Mouse (Mus musculus) kidney, adult 2 months (tissue): Measurements from ENCODE around the gene Sptssa.

Experiments
- CTCF ChIP-seq: fragments of 200-500 bp; conservative IDR thresholded peaks from 2 replicates; pipeline ENCODE4 v1.5.1; 2011; ENCODE audit warnings: low read depth, mild to moderate bottlenecking, control low read depth, low read length, moderate library complexity, mixed read lengths; ENCODE audit not compliant: insufficient read depth, insufficient read length
- POLR2A ChIP-seq: fragments of 200-500 bp; IDR thresholded peaks from one replicate; pipeline ENCODE4 v1.6.1; 2011; ENCODE audit warnings: low read depth, low read length, control low read depth

DNA sequence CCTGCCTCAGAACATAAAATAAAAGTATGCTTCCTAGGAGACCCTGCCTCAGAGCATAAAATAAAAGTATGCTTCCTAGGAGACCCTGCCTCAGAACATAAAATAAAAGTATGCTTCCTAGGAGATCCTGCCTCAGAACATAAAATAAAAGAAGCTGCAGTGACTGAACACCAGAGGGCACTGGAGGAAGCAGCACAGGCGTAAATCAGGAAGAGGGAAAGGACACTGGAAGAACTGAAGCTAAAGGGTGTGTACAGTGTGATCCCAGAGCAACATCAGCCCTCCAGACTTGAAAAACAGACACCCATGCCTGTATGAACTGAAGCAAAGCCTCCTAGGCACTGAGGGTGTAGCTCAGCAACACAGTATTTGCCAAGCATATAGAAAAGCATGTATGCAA, 26.8 kb upstream of the Sptssa start:
- TF ChIP-seq CTCF: peak; percentile 57
- no peak for TF ChIP-seq POLR2A
